Mouse (Mus musculus): ENCODE measurements at regions not wholly inside any gene's neighbourhood (a gene's known extent, or its start where the extent isn't known, plus 50 kb on each side); places are given as distances from the start of the nearest gene placed in this dataset.
"Not testable (repeated sequence)": the region's sequence is repeated elsewhere in the genome, so short reads cannot be mapped to it uniquely, and the experiment has no call there.

DNA sequence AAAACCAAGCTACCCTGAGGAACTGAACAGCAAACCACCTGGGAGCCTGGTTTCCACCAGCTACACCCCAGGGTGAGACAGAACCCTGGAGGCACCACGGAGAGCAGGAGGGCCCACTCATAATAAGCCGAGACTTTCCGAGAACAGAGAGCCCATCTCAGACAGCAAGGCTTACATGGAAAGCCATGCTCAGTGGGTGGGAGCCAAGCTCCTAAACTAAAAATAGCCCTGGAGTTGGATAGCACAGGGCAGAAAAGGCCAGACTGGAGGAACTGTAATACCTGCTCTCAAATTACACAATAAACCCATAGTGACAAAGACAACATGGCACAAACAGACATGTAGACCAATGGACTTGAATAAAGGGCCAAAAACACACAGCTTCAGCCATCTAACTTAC lies 69.9 kb downstream of the Fbxo4 start:
- 76% methylated on average over 3 of the region's 3 CpGs for WGBS
- DNase-seq (ENCODE audit: low spot score), result no peak
- Histone ChIP-seq H3K9me3 (replicated peaks) (no peaks in the 10 kb centered on the region), H3K36me3 (no peaks in the 10 kb centered on the region), H3K4me1 (no peaks in the 10 kb centered on the region), H3K4me3 (no peak overlapping the region), H3K27ac (no peak overlapping the region), H3K27me3 (ENCODE audit: low read depth, poor library complexity, severe bottlenecking) (no peaks in the 10 kb centered on the region)

DNA sequence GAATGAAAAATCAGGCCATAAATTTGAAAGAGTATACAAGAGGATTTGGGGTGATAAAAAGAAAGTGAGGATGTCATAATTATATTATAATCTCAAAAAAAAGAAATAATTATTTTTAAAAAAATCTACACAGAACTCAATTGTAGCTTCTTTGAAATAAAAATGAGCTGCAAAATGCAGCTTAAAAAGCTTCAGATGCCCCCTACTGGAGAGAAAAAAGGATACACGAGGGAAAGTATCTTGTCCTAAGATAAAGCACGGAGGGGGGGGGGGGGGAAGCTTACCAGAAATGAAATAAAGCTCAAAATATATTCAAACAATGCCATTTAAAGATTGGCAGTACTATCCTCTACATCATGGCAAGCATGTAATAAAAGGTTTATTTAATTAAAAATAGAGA lies 70.7 kb downstream of the Fbxo4 start:
- H3K9me3 ChIP-seq (replicated peaks), result no peaks in the 10 kb centered on the region
- no peaks in the 10 kb centered on the region for H3K4me1 ChIP-seq
- H3K27ac ChIP-seq, result no peak overlapping the region
- no peak overlapping the region for H3K4me3 ChIP-seq
- no peak for DNase-seq (ENCODE audit: low spot score)
- 18% methylated on average over 2 of the region's 2 CpGs for WGBS
- no peaks in the 10 kb centered on the region for H3K27me3 ChIP-seq (ENCODE audit: low read depth, poor library complexity, severe bottlenecking)
- H3K36me3 ChIP-seq, result no peaks in the 10 kb centered on the region

DNA sequence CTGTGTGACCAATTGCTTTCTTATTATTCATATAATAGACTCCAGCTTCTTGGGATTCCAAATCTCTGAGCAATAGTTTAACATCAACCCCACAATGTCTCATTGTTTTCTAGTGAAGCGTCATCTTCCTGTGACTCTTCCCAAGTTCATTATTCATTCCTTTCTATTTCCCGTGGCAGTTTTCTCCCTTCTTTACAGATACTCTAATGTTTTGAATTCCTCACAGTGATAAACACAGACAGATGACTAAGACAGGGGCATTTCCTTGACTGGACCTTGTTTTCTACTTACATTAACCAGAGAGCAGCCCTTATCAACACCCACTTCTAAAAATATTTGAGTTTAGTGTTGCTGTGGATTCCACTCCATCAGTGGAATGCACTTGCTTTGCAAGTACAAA lies 73.8 kb downstream of the Fbxo4 start:
- H3K9me3 ChIP-seq (replicated peaks), result no peaks in the 10 kb centered on the region
- no peak overlapping the region for H3K27ac ChIP-seq
- no peaks in the 10 kb centered on the region for H3K4me1 ChIP-seq
- DNase-seq (ENCODE audit: low spot score), result no peak
- WGBS, result 84% methylated on average over 2 of the region's 2 CpGs
- H3K36me3 ChIP-seq, result no peaks in the 10 kb centered on the region
- H3K27me3 ChIP-seq (ENCODE audit: low read depth, poor library complexity, severe bottlenecking), result no peaks in the 10 kb centered on the region
- no peak overlapping the region for H3K4me3 ChIP-seq

DNA sequence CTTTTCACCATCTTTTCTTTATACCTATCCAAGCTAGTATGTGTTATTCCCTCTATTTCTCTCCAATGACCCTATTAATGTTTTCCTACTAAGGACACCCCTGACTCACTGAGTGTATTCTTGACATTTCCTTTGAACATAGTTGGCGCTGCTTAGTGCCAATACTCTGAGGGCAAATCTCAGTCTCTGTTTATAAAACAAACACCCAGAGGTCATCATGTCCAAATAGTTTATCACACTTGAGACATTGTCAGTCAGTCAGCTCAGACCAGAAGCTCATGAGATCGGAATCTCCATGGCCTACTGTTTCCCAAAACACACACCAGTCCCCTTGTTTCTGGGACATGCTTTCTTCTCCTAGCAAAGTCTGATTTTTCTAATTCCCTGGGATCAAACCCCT lies 100.9 kb downstream of the Fbxo4 start:
- Histone ChIP-seq H3K27ac (no peak overlapping the region), H3K36me3 (no peaks in the 10 kb centered on the region), H3K9me3 (replicated peaks) (no peaks in the 10 kb centered on the region), H3K4me1 (no peaks in the 10 kb centered on the region), H3K4me3 (no peak overlapping the region), H3K27me3 (ENCODE audit: low read depth, poor library complexity, severe bottlenecking) (no peaks in the 10 kb centered on the region)
- no peak for DNase-seq (ENCODE audit: low spot score)
- WGBS, result 87% methylated on average over 2 of the region's 2 CpGs

DNA sequence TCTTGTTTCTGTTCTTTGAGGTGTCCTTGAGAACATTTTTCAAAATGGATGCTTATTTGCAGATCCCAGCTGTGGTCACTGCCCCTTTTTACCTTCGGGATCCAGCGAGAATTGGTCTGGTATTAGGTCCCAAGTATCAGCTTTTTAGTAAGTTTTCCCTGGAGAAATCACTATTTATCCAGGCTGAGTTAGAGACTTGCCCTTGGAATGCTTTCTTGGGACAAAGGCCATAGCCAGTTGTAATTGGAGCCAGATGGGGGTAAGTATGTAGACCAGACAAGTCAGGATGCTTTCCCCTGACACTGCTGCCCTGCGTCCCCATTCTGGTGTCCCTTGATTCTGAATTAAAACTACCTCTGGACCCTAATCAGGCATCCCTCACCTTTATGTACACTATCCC lies 101.9 kb downstream of the Fbxo4 start:
- WGBS, result 73% methylated on average over 3 of the region's 3 CpGs

DNA sequence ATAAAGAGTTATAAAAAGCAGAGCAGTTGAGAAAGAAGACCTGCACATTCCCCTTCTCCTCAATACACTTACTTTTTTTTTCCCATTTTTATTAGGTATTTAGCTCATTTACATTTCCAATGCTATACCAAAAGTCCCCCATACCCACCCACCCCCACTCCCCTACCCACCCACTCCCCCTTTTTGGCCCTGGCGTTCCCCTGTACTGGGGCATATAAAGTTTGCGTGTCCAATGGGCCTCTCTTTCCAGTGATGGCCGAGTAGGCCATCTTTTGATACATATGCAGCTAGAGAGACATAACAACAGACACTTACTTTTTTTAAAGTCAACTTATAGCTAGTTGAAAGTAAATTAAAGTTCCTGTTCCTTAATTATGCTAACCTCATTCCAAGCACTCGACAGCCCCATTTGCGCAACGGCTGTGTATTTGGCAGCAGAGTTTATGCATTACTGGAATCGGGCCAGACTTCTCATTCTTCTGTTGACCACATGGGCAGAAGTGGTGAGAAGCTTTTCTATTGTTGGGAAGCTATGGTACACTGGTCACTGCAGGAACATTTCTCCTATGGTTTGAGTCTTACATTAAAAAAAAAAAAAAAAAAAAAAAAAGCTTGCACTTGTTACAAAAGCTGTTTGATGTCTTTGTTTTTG lies 104.0 kb downstream of the Fbxo4 start:
- not testable (repeated sequence) for H3K9me3 ChIP-seq (replicated peaks)

More for the DNA sequence above, 101.9 kb downstream of the Fbxo4 start:
- no peaks in the 10 kb centered on the region for H3K9me3 ChIP-seq (replicated peaks)
- H3K27me3 ChIP-seq (ENCODE audit: low read depth, poor library complexity, severe bottlenecking), result no peaks in the 10 kb centered on the region
- DNase-seq (ENCODE audit: low spot score), result no peak
- H3K27ac ChIP-seq, result no peak overlapping the region
- H3K4me1 ChIP-seq, result no peaks in the 10 kb centered on the region
- no peaks in the 10 kb centered on the region for H3K36me3 ChIP-seq
- no peak overlapping the region for H3K4me3 ChIP-seq

DNA sequence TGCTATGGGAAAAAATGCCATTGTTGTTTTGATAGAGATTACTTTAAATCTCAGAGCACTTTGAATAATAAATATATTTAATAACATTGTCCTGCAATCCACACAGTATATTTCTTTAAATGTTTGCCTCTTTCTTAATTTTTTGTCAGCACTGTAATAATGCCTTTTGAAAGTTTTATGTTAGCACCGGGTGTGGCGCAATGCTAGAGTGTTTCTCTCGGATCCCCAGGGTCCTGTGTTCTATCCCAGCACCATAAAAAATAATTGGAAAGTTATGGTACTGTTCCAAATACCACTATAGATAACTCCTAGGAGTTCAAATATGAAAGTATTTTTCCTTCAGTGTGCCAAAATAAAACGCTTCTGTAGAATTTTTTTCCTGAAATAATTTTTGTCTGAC lies 147.6 kb downstream of the Fbxo4 start:
- Histone ChIP-seq H3K4me3 (no peak overlapping the region), H3K27me3 (ENCODE audit: low read depth, poor library complexity, severe bottlenecking) (no peaks in the 10 kb centered on the region), H3K36me3 (no peaks in the 10 kb centered on the region), H3K9me3 (replicated peaks) (no peaks in the 10 kb centered on the region), H3K4me1 (no peaks in the 10 kb centered on the region), H3K27ac (no peak overlapping the region)
- no peak for DNase-seq (ENCODE audit: low spot score)
- WGBS, result 85% methylated on average over 4 of the region's 4 CpGs

More for the DNA sequence above, 104.0 kb downstream of the Fbxo4 start:
- H3K27ac ChIP-seq; H3K4me1 ChIP-seq; H3K36me3 ChIP-seq; H3K4me3 ChIP-seq; DNase-seq (ENCODE audit: low spot score); H3K27me3 ChIP-seq (ENCODE audit: low read depth, poor library complexity, severe bottlenecking): not testable (repeated sequence)
- WGBS, result 89% methylated on average over 7 of the region's 7 CpGs

DNA sequence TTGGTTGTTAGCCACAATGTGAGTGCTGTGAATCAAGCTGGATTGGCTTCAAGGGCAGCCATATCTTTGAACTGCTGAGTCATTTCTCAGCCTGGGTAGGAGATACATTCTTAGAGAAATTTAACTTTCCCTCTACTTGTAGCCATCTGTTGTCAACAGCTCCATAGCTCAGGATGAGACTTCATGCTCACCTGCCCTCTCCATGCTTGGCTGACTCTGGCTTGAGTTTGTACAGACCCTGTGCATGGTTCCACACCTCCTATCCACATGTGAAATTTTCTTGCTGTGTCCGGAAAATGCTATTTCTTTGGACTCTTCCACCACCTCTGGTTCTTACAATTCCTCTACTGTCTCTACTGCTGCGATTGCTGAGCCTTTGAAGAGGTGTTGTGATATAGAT lies 173.9 kb downstream of the Fbxo4 start:
- Histone ChIP-seq H3K9me3 (replicated peaks) (no peaks in the 10 kb centered on the region), H3K27ac (no peak overlapping the region), H3K4me3 (no peak overlapping the region), H3K4me1 (no peaks in the 10 kb centered on the region), H3K27me3 (ENCODE audit: low read depth, poor library complexity, severe bottlenecking) (no peaks in the 10 kb centered on the region), H3K36me3 (no peaks in the 10 kb centered on the region)
- 92% methylated on average over 2 of the region's 2 CpGs for WGBS
- no peak for DNase-seq (ENCODE audit: low spot score)

DNA sequence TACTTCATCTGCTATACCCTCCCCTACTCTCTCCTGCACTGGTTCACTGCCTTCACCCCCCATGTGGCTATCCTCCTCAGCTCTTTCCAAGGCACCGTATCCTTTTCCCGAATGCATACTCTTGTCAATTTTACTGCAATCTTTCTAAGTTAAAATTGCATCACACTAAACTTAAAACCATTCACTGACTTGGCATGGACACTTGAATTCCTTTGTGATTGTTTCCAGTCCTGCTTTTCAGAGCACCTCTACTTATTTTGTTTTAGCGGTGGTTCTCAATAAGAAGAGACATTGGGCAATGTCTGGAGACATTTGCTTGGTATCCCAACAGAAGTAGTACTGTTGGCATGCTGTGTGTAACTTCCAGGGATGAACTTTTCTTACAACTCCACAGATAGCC lies 192.6 kb upstream of the Ghr start:
- WGBS, result 91% methylated on average over 3 of the region's 3 CpGs
- no peak for DNase-seq (ENCODE audit: low spot score)
- no peaks in the 10 kb centered on the region for H3K36me3 ChIP-seq
- no peaks in the 10 kb centered on the region for H3K9me3 ChIP-seq (replicated peaks)
- H3K27me3 ChIP-seq (ENCODE audit: low read depth, poor library complexity, severe bottlenecking), result no peaks in the 10 kb centered on the region
- H3K4me1 ChIP-seq, result no peaks in the 10 kb centered on the region
- H3K4me3 ChIP-seq, result no peak overlapping the region
- no peak overlapping the region for H3K27ac ChIP-seq

DNA sequence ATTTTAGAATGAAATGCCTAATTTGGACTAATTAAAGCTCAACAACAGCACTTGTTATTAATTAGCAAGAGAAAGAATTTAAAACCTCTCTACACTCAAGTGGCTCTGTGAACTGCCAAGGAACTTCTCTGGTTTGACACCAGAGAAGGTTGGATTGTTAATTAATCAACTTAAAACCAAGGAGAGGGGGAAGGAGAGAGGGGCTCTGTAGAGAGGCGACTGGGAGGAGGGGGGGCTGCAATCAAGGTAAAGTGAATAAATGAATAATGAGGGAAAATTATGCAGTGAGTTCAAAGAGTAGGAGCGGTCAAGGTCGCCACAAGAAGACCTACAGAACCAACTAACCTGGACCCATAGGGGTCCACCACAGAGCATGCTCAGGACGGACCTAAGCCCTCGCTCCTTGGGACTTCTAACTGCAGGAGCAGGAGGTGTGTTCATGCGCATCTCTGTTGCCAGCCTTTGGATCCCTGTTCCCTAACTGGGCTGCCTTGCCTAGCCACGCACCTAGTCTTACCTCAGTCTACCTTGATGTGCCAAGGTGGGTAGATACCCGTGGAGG lies 189.0 kb upstream of the Ghr start:
- no peaks in the 10 kb centered on the region for H3K9me3 ChIP-seq (replicated peaks)
- no peak for DNase-seq (ENCODE audit: low spot score)
- H3K4me3 ChIP-seq, result no peak overlapping the region
- WGBS, result 84% methylated on average over 8 of the region's 8 CpGs
- no peak overlapping the region for H3K27ac ChIP-seq
- no peaks in the 10 kb centered on the region for H3K4me1 ChIP-seq
- H3K27me3 ChIP-seq (ENCODE audit: low read depth, poor library complexity, severe bottlenecking), result no peaks in the 10 kb centered on the region
- H3K36me3 ChIP-seq, result no peaks in the 10 kb centered on the region

DNA sequence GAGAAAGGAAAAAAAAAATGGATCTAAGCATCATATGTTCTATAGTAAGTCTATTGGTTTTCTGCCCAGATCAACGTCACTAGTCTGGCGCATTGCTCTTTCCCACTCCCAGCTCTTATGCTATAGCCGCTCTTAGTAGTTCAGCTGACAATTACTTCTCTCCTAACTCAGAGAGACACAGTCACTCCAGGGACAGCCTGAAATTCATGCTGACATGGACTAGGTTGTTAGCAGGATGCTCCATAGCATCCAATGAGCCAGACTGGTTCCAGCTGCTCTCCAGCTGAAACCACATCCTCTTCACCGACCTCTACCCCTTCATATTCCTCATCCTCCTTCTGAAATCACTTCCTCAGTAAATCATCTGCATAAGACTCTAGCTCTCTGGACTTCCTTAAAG lies 187.0 kb upstream of the Ghr start:
- Histone ChIP-seq H3K4me3 (no peak overlapping the region), H3K27me3 (ENCODE audit: low read depth, poor library complexity, severe bottlenecking) (no peaks in the 10 kb centered on the region), H3K36me3 (no peaks in the 10 kb centered on the region), H3K27ac (no peak overlapping the region), H3K4me1 (no peaks in the 10 kb centered on the region), H3K9me3 (replicated peaks) (no peaks in the 10 kb centered on the region)
- 87% methylated on average over 4 of the region's 4 CpGs for WGBS
- DNase-seq (ENCODE audit: low spot score), result no peak

DNA sequence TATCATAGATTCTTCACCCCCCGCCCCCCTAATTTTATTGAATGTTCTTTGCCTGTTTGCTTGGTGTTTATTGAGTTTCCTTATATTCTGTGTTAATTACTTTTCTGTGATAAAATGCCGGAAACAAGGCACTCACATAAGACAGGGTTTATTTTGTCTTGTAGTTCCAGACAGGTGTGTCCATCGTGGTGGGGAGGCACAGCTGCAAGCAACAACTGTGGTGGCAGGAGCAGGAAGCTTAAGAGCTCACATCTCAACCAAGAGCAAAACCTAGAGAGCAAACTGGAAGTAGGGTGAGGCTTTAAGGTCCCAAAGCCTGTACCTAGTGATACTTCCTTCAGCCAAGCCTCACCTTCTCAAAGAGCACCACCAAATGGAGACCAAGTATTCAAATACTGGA lies 181.4 kb upstream of the Ghr start:
- H3K9me3 ChIP-seq (replicated peaks), result no peaks in the 10 kb centered on the region
- DNase-seq (ENCODE audit: low spot score), result no peak
- no peaks in the 10 kb centered on the region for H3K27me3 ChIP-seq (ENCODE audit: low read depth, poor library complexity, severe bottlenecking)
- H3K4me3 ChIP-seq, result no peak overlapping the region
- no peaks in the 10 kb centered on the region for H3K36me3 ChIP-seq
- WGBS, result 90% methylated on average over 3 of the region's 3 CpGs
- no peaks in the 10 kb centered on the region for H3K4me1 ChIP-seq
- no peak overlapping the region for H3K27ac ChIP-seq

DNA sequence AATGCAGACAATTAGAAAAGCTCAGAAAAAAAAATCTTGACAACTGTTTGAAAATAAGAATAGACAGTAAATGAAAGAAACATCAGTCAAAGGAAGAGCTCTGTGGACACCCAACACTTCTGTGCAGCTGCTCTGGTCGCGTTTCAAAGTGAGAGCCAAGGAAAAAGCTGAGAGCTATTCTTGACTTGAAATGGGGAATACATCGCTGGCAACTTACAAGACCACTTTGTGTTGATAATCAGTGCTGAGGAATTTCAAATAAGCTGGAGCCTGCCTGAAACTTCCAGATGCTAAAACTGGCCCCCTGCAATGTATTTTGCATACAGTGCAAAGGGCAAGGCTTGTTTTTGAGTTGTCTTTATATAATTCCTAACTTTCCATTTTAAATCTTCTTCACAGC lies 177.1 kb upstream of the Ghr start:
- no peak overlapping the region for H3K27ac ChIP-seq
- no peaks in the 10 kb centered on the region for H3K36me3 ChIP-seq
- WGBS, result 47% methylated on average over 3 of the region's 3 CpGs
- H3K27me3 ChIP-seq (ENCODE audit: low read depth, poor library complexity, severe bottlenecking), result no peaks in the 10 kb centered on the region
- H3K4me3 ChIP-seq, result no peak overlapping the region
- DNase-seq (ENCODE audit: low spot score), result no peak
- H3K4me1 ChIP-seq, result no peaks in the 10 kb centered on the region
- H3K9me3 ChIP-seq (replicated peaks), result no peaks in the 10 kb centered on the region

DNA sequence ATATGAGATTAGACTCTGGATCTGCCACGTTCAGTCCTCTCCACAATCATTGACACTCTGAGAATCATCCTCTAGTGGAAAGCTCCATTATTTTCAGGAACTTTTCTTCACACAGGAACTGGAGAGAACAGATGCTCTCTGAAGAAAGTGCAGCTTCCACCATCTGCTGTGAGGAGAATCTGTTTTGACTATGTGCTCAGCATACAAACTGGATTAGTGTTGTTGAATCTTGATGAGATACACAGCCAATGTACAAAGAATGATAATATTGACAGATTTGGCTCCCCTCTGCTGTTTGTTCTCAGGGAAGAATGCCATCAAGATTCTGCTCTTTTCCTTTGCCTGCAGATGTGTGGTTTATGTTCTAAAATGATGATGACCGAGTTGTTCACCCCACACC lies 172.3 kb upstream of the Ghr start:
- Histone ChIP-seq H3K4me3 (no peak overlapping the region), H3K36me3 (no peaks in the 10 kb centered on the region), H3K4me1 (no peaks in the 10 kb centered on the region), H3K27ac (no peak overlapping the region), H3K9me3 (replicated peaks) (no peaks in the 10 kb centered on the region), H3K27me3 (ENCODE audit: low read depth, poor library complexity, severe bottlenecking) (no peaks in the 10 kb centered on the region)
- no peak for DNase-seq (ENCODE audit: low spot score)
- WGBS, result 90% methylated on average over 2 of the region's 2 CpGs
